Mouse (Mus musculus) forebrain, postnatal 0 days (tissue): ENCODE results near the gene Hoxb13. TPM values are rescaled to one million over a fixed set of nuclear protein-coding genes. Genes with fewer than 3 reads are reported as not detected.

Experiments
- ATAC-seq: fragments of 200-750 bp; cut with Nextera tagmentation; 2 replicates; pipeline ENCODE4 v1.8.0; 2017; ENCODE audit warnings: mild to moderate bottlenecking, moderate library complexity
- DNase-seq: peaks from one replicate; pipeline ENCODE4 v3.0.0-alpha.2; 2015
- H3K27ac ChIP-seq: fragments of 300-500 bp; sonication (generic); 2 replicates; pipeline ENCODE4 v1.5.1; 2014; ENCODE audit warnings: low read depth, mild to moderate bottlenecking, antibody characterized with exemption, low read length, moderate library complexity, mixed read lengths
- H3K27me3 ChIP-seq: fragments of 300-500 bp; sonication (generic); 2 replicates; pipeline ENCODE4 v1.6.1; 2014; ENCODE audit warnings: mild to moderate bottlenecking, low read length, mixed read lengths; ENCODE audit not compliant: insufficient read depth
- H3K36me3 ChIP-seq: fragments of 300-500 bp; sonication (generic); 2 replicates; pipeline ENCODE4 v1.6.1; 2014; ENCODE audit warnings: mild to moderate bottlenecking, moderate library complexity; ENCODE audit not compliant: insufficient read depth
- H3K4me1 ChIP-seq: fragments of 300-500 bp; sonication (generic); 2 replicates; pipeline ENCODE4 v1.6.1; 2014; ENCODE audit warnings: antibody characterized with exemption; ENCODE audit not compliant: insufficient read depth
- H3K4me2 ChIP-seq: fragments of 300-500 bp; sonication (generic); 2 replicates; pipeline ENCODE4 v1.6.1; 2014; ENCODE audit warnings: low read depth, mild to moderate bottlenecking, moderate library complexity
- H3K4me3 ChIP-seq: fragments of 300-500 bp; sonication (generic); 2 replicates; pipeline ENCODE4 v1.5.1; 2014; ENCODE audit warnings: low read depth, low read length, mixed read lengths
- H3K9ac ChIP-seq: fragments of 300-500 bp; sonication (generic); 2 replicates; pipeline ENCODE4 v1.6.1; 2014; ENCODE audit warnings: mild to moderate bottlenecking
- H3K9me3 ChIP-seq: fragments of 300-500 bp; sonication (generic); 2 replicates; pipeline ENCODE4 v1.6.1; 2016; ENCODE audit warnings: low read length
- CTCF ChIP-seq: sonication (generic); IDR thresholded peaks from 2 replicates; pipeline ENCODE4 v1.5.1; 2016; ENCODE audit warnings: antibody characterized with exemption, control low read depth, low read depth
- WGBS: fragments of 180-500 bp; shearing (Covaris S2); extraction: QIAGEN DNeasy Blood & Tissue Kit; methylation state at CpG from one replicate; pipeline ENCODE4 v1.1.7; 2014; 5-methylcytosine and 5-hydroxymethylcytosine counted together
- polyA plus RNA-seq: library from polyadenylated mRNA; unstranded; fragments of >200 nt; fragmentation: Nextera tagmentation; extraction: Ambion mirVana; gene quantifications from 2 replicates; pipeline ENCODE4 v1.2.1, GENCODE M21; 2015
- total RNA-seq: library from RNA; depleted of rRNA; stranded (reverse); fragments of >200 nt; gene quantifications from 2 replicates; pipeline ENCODE4 v1.2.3, GENCODE M21; 2014

Hoxb13 gene
- total and polyA plus RNA-seq, 2 experiments from 2014 or later = not detected

- no peak for DNase-seq
- Histone ChIP-seq H3K4me2 (no peak overlapping the region), H3K4me1 (no peaks in the 10 kb centered on the region), H3K9ac (no peak overlapping the region), H3K9me3 (no peaks in the 10 kb centered on the region), H3K36me3 (no peaks in the 10 kb centered on the region), H3K4me3 (no peak overlapping the region), H3K27me3 (peaks cover 92% of the 10 kb centered on the region), H3K27ac (no peak overlapping the region)
- no peak for ATAC-seq
- WGBS = 1% methylated on average over 20 of the region's 20 CpGs
- no peak for TF ChIP-seq CTCF
Observed at GRCm38 (mm10) chr11:96170711-96171379, 23.3 kb upstream of the Hoxb13 start.

GRCm38 (mm10) chr11:96171601-96172000 lies 22.5 kb upstream of the Hoxb13 start:
- Histone ChIP-seq H3K4me3 (no peak overlapping the region), H3K9me3 (no peaks in the 10 kb centered on the region), H3K36me3 (no peaks in the 10 kb centered on the region), H3K27me3 (peaks cover 96% of the 10 kb centered on the region), H3K27ac (no peak overlapping the region), H3K4me1 (no peaks in the 10 kb centered on the region), H3K9ac (no peak overlapping the region), H3K4me2 (no peak overlapping the region)
- 7% methylated on average over 3 of the region's 3 CpGs for WGBS
- DNase-seq (no peak), ATAC-seq (no peak)
- TF ChIP-seq CTCF = no peak

GRCm38 (mm10) chr11:96172511-96173287 lies 21.4 kb upstream of the Hoxb13 start:
- Histone ChIP-seq H3K4me3 (no peak overlapping the region), H3K9me3 (no peaks in the 10 kb centered on the region), H3K4me1 (no peaks in the 10 kb centered on the region), H3K9ac (no peak overlapping the region), H3K4me2 (no peak overlapping the region), H3K36me3 (no peaks in the 10 kb centered on the region), H3K27ac (no peak overlapping the region), H3K27me3 (peaks cover 93% of the 10 kb centered on the region)
- WGBS = 1% methylated on average over 25 of the region's 25 CpGs
- ATAC-seq (no peak), DNase-seq (no peak)
- TF ChIP-seq CTCF = no peak

- Histone ChIP-seq H3K4me2 (no peak overlapping the region), H3K9ac (no peak overlapping the region), H3K4me3 (no peak overlapping the region), H3K36me3 (no peaks in the 10 kb centered on the region), H3K27ac (no peak overlapping the region), H3K4me1 (no peaks in the 10 kb centered on the region), H3K27me3 (peaks cover 93% of the 10 kb centered on the region), H3K9me3 (no peaks in the 10 kb centered on the region)
- WGBS = 2% methylated on average over 16 of the region's 16 CpGs
- no peak for DNase-seq
- no peak for ATAC-seq
- TF ChIP-seq CTCF = no peak
Observed at GRCm38 (mm10) chr11:96173288-96173840, 20.8 kb upstream of the Hoxb13 start.

DNA sequence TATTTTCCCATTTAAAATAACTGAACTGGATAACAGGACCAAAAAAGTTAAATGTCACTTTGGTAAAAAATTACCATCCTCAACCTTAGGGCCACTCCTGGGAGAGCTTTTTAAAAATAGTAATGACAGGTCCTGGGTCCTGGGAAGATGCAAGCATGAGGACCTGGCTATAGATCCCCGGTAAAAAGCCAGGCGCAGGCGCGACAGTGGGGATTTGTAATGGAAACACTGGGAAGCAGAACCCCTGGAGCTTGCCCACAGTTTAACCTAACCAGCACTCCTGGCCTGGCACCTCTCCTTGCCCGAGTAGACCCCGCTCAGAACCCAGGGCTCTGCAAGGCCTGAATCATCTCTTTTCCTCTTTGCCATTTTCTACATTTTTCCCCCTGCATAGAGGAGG lies 19.2 kb upstream of the Hoxb13 start:
- Histone ChIP-seq H3K4me1 (no peaks in the 10 kb centered on the region), H3K9me3 (no peaks in the 10 kb centered on the region), H3K4me3 (no peak overlapping the region), H3K27ac (no peak overlapping the region), H3K36me3 (no peaks in the 10 kb centered on the region), H3K27me3 (peaks cover 92% of the 10 kb centered on the region), H3K9ac (no peak overlapping the region), H3K4me2 (no peak overlapping the region)
- no peak for ATAC-seq
- DNase-seq = no peak
- TF ChIP-seq CTCF = no peak
- 3% methylated on average over 6 of the region's 6 CpGs for WGBS

GRCm38 (mm10) chr11:96175511-96175910 lies 18.6 kb upstream of the Hoxb13 start:
- no peak for TF ChIP-seq CTCF
- ATAC-seq (no peak), DNase-seq (no peak)
- H3K4me3 ChIP-seq = no peak overlapping the region
- H3K36me3 ChIP-seq = no peaks in the 10 kb centered on the region
- H3K9me3 ChIP-seq = no peaks in the 10 kb centered on the region
- no peak overlapping the region for H3K27ac ChIP-seq
- no peak overlapping the region for H3K4me2 ChIP-seq
- under 1% methylated on average over 17 of the region's 17 CpGs for WGBS
- no peaks in the 10 kb centered on the region for H3K4me1 ChIP-seq
- no peak overlapping the region for H3K9ac ChIP-seq
- peaks cover 92% of the 10 kb centered on the region for H3K27me3 ChIP-seq

GRCm38 (mm10) chr11:96175951-96176530 lies 18.1 kb upstream of the Hoxb13 start:
- 3% methylated on average over 9 of the region's 9 CpGs for whole genome bisulfite sequencing
- Histone ChIP-seq H3K4me1 (no peaks in the 10 kb centered on the region), H3K27me3 (peaks cover 92% of the 10 kb centered on the region), H3K27ac (no peak overlapping the region), H3K36me3 (no peaks in the 10 kb centered on the region), H3K9me3 (no peaks in the 10 kb centered on the region), H3K4me3 (no peak overlapping the region), H3K9ac (no peak overlapping the region), H3K4me2 (no peak overlapping the region)
- DNase-seq = no peak
- TF ChIP-seq CTCF = no peak
- ATAC-seq = no peak
